Mouse (Mus musculus): ENCODE data around the gene Pom121l2. TPM values are rescaled to one million over a fixed set of nuclear protein-coding genes. Genes with fewer than 3 reads are reported as not detected.
A peak's percentile ranks its signal among the peaks of the same experiment; 100 is the strongest.

Pom121l2 gene
- polyA plus RNA-seq, 1 experiment from 2014 or later, result 0.14 TPM

- DNase-seq (ENCODE audit: low spot score), result peak; percentile 95
These were observed 34.8 kb downstream of the Pom121l2 start for GRCm38 (mm10) chr13:22015479-22016450.

DNA sequence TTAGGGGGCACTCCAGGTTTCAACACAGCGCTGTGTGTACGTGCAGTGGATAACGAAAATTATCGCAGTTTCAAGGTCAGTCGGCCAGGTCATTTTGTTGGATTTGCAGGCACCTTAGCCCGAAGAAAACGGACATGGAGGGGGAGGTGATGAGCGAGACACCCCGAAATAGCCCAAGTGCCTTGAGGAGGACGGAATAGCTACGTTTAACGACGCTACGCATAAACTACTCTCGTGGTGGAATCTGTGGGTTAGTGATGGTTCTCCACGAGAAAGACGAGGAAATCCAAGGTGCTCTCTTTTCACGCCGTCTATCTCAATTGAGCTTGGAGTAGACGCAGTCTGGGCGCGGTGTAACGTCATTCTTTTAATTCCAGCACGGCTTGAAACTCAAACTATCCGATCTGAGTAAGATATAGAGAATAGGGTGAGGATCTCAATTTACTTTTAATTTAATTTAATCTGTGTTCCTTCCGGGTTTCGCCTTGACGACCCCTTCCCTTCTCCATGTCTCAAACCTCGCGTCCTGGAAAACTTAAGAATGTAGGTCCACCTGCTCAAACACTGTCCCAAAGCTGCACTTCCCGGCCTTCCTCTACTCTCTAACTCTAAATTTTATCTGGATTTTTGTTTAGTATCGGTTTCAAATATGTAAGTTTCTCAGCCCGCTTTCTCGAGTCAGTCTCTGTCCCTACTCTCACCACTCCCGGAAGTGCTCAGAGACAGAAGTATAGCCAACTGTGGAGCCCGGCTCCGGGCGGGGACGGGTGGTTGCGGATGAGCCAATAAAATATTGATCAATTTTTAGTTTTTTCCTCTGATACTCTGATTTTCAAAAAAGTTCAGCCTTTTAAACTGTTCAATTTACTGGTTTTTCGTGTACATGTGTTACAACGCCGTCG, 39.2 kb downstream of the Pom121l2 start:
- peak; percentile 54 for DNase-seq (ENCODE audit: low spot score)

DNA sequence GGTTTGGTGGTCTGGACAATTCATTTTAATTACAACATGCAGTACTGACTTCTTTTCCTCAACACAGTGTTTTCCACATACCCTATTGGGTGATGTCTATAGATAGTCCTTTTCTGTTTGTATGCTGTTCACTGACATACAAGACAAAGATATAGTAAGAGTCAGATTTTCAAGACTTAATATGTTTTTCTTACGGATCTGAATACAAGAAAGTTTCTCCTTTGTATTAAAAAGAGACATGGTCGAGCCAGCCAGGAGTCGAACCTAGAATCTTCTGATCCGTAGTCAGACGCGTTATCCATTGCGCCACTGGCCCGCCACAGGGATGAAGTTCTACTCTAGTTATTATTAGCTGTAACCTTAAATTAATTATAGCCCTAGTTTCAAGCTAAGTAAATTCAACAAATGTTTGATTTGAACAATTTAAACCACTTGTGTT, 39.9 kb downstream of the Pom121l2 start:
- peak; percentile 64 for DNase-seq (ENCODE audit: low spot score)

- peak; percentile 47 for DNase-seq (ENCODE audit: low spot score)
These were observed 40.6 kb downstream of the Pom121l2 start for GRCm38 (mm10) chr13:22021581-22021980.

DNA sequence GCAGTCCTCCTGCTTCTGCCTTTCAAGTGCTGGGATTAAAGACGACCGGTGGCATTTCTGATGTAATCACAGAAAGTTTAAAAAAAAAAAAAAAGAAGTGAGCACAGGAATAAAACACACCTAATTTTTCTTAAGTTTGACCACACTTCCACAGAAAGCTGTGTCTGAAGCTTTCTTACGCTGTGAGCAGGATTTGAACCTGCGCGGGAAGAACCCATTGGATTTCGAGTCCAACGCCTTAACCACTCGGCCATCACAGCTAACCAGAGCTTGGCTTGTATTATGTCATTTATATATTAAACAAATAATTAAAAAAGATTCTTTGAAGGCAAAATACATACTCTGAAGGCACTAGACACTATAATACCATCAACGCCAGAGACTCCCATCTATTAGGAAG, 41.2 kb downstream of the Pom121l2 start:
- DNase-seq (ENCODE audit: low spot score), result peak; percentile 83

DNA sequence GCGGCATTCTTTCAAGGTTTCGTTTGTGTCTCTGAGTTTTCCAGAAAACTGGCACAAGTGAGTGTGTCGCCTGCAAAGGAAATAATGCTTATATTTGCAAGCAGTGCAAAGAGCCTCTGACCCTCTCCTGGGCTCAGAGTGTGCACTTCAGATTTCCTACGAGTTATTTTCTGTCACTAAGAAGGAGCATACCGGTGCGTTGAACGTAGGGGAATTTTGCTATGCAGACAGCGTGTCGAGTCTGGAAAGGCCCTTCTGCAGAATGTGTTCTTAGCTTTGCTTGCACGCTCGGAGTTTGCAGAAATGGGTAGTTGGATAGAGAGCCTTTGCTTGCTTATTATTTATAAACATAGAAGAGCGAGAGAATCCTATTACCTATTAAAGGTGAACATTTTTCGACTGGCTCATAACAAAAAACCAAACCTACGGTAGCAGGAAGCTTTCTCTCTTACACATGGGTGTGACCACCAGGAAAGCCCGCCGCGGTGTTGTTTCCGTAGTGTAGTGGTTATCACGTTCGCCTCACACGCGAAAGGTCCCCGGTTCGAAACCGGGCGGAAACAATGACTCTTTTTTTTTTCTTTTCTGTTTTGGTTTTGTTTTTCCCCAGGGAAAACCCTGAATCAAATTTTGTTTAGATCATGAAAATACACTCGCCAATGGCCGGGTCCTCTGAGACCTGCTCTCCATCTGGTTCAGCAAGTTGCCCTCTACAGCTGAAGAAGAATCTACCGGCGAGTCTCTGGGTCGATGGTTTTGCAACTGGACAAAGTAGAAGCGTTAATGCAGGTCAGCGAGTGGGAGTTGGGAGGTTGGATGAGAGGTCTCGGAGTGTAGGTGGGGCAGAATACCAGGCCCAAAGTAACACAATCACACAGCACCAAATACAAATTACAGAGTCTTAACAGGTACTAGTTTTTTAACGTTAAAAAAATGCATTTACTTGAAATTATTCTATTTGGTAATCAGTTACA, 45.4 kb downstream of the Pom121l2 start:
- peak; percentile 92 for DNase-seq (ENCODE audit: low spot score)

GRCm38 (mm10) chr13:22028673-22029460, 47.9 kb downstream of the Pom121l2 start:
- DNase-seq (ENCODE audit: low spot score), result peak; percentile 85

DNA sequence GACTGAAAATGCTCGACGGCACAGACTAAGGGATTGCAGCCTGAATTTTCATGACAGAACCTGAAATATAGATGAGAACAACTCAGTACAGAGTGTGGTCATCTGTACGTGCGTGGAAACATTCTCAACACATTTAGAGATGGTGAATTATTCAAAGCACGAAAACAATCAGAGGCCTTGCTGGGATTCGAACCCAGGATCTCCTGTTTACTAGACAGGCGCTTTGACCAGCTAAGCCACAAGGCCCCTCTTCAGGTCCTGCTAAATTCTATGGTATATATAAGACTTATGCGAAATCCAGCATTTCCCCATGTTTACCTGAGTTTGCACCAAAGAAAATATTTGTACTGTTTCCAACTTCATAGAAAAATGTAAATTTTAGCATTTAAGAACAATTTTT, 48.9 kb downstream of the Pom121l2 start:
- DNase-seq (ENCODE audit: low spot score), result peak; percentile 14

- DNase-seq (ENCODE audit: low spot score), result peak; percentile 53
These were observed 49.5 kb downstream of the Pom121l2 start for GRCm38 (mm10) chr13:22030493-22030892.

GRCm38 (mm10) chr13:22033741-22034442, 52.9 kb downstream of the Pom121l2 start:
- DNase-seq (ENCODE audit: low spot score), result peak; percentile 14

DNA sequence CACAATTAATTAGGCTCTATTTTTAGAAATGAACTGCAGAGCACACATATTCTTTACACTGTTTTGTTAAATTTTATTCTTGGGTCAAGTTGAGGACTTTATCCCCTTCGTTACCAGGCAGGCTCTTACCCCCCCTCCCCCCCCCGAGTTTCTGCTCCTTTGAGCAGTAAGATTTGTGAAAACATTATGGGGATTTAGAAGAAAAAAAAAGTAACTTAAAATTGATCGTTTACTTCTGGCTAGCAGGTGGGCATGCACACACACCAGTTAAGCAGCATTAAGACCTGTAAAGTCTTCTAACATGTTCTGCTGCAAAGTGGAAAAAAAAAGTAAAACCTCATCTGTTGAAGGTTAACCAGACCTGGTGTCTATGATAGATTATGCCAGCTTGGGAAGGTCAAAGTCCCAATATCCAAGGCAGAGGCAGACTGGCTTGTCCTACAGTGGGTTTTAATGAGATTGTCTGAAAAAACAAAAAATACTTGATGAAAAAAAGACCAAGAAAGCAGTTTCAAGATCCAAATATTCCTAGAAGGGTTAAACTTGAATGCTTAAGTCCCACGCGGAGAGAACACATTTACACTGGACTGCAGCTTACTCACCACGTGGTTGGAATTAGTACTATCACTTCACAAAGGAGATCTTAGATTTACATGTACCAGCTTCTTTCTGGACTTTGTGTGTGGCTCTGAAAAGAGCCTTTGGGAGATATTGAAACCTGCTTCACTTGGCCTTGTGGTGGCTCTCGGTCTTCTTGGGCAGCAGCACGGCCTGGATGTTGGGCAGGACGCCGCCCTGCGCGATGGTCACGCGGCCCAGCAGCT, 53.7 kb downstream of the Pom121l2 start:
- DNase-seq (ENCODE audit: low spot score), result peak; percentile 27

- DNase-seq (ENCODE audit: low spot score), result peak; percentile 95
These were observed 54.5 kb downstream of the Pom121l2 start, which contains the start of the genes Hist1h2ah and Hist1h2bk for GRCm38 (mm10) chr13:22035267-22036148. Gene Hist1h2ah, minus strand, starts transcription at chr13:22035568. Gene Hist1h2bk, plus strand, starts transcription at chr13:22035870.

DNA sequence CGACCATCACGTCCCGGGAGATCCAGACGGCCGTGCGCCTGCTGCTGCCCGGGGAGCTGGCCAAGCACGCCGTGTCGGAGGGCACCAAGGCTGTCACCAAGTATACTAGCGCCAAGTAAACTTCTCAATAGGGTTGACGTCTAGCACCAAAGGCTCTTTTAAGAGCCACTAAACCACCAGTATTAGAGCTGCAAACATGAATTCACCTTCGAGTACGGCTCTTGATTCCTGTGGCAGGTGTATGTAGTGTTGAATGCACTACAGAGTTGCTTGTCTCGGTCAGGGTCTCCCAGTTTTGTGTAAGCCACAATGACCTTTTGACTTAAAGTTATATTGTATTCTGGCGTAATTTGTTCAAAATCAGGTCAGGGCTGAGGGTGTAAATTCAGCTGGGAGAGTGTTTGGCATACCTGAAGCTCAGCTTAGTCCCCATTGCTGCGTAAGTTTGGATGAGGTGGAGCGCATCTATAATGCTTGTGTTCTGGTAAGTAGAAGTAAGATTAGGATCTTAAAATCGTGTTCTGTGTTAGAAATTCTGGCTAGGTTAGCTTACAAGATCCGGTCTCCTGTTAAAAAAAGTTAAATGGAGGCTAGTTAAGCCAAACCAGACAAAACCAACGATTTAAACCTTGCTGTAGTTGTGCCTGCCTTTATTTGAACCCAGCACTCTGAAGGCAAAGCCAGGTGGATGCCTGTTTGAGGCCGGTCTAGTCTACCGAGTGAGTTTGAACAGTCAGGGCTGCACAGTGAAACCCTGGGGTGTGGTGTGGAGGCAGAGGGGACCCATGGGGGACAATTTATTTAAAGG, 55.4 kb downstream of the Pom121l2 start:
- DNase-seq (ENCODE audit: low spot score), result peak; percentile 49

DNA sequence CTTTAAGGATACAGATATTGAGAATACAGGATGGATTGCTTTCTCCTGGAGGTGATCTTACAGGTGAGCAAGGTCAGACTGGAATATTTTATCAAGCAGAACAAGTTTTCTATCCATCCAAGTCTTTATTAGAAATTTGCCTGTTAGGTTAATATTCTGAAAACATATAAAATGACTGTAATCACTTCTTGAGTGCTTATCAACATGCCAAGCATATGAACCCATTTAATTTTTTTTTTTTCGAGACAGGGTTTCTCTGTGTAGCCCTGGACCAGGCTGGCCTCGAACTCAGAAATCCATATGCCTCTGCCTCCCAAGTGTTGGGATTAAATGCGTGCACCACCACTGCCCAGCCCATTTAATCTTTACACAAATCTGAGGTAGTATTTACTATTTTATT, 56.0 kb downstream of the Pom121l2 start:
- DNase-seq (ENCODE audit: low spot score), result no peak

DNA sequence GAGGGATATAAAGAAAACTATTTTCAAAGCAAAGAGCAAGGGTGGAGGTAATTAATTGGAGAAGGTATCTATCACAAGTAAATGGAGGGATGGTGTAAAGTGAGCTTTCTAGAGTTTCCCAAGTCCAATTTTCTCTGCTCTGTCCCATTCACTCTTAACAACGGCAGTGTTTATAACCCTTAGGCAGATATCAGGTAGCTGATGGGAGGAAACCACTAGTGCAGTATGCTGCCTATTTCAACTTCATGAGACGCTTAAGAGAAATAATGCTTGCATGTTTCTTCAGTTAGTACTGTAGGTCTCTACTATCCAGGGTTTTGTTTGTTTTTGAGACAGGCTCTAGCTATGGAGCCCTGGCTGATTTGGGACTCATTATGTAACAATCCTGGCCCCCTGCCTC, 56.4 kb downstream of the Pom121l2 start:
- no peak for DNase-seq (ENCODE audit: low spot score)
